Mouse (Mus musculus) cortical plate, adult 2 months (tissue): ENCODE results near the gene 1110059E24Rik.

Experiments used
- CTCF ChIP-seq: fragments of 200-500 bp; IDR thresholded peaks from 2 replicates; pipeline ENCODE4 v1.5.1; 2011; ENCODE audit warnings: mild to moderate bottlenecking, control low read depth, low read length; ENCODE audit not compliant: insufficient read depth; ENCODE audit errors: extremely low read depth
- POLR2A ChIP-seq: fragments of 200-500 bp; IDR thresholded peaks from 2 replicates; pipeline ENCODE4 v1.6.1; 2011; ENCODE audit warnings: mild to moderate bottlenecking, low read length, control low read depth; ENCODE audit not compliant: insufficient read depth; ENCODE audit errors: extremely low read depth

DNA sequence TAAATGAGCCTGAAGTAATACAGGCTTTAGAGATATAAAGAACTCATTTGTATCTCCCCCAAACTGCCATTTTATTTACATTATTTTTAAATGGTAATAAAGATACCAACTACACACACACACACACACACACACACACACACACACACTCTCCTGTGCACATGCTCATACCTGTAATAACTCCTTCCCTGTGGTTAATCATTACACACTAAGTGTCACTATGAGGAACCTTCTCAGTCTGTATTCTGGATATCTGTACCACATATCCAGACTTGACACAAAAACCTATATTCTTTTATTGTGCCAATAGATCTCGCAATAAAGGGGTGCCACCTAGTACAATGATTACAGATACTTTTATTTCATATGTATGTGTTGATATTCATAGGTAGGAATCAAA lies 62.9 kb downstream of the 1110059E24Rik start:
- TF ChIP-seq CTCF (no peak), POLR2A (no peak)
